Mouse (Mus musculus): ENCODE data around the gene Tmie. TPM values are rescaled to one million over a fixed set of nuclear protein-coding genes. Genes with fewer than 3 reads are reported as not detected.

Gene Tmie
- 0.35 and 0.51 TPM in 2 replicates for polyA plus RNA-seq (2012)

GRCm38 (mm10) chr9:110879998-110880561 is at the start of gene Tmie:
Tmie (minus strand) TSS chr9:110880113.

GRCm38 (mm10) chr9:110916786-110917185 is 36.9 kb upstream of the Tmie start, which contains the start of gene Fam240a:
Fam240a (minus strand) TSS chr9:110916861.

GRCm38 (mm10) chr9:110879191-110879920 is 557 bp downstream of the Tmie start, which contains the start of gene Als2cl:
Als2cl (plus strand) TSS chr9:110879870.

GRCm38 (mm10) chr9:110857781-110858472 is 22.0 kb downstream of the Tmie start, which contains the start of gene Prss50:
Prss50 (plus strand) TSS chr9:110857967.

GRCm38 (mm10) chr9:110844206-110844605 is 35.7 kb downstream of the Tmie start, which contains the start of gene Prss46:
Prss46 (plus strand) TSS chr9:110844506.

GRCm38 (mm10) chr9:110834411-110834810 is 45.5 kb downstream of the Tmie start, which contains the start of gene Prss45:
Prss45 (plus strand) TSS chr9:110834588.

GRCm38 (mm10) chr9:110826390-110826789 is 53.5 kb downstream of the Tmie start, which contains the start of gene Prss43:
Prss43 (plus strand) TSS chr9:110826690.

Other genes starting within 250 kb of the Tmie start
- gene Nbeal2, start 226.0 kb downstream of the Tmie start, polyA plus RNA-seq (2012): 74.5 and 76.5 TPM in 2 replicates
- 381 and 533 TPM in 2 replicates for gene Ccdc12, start 223.6 kb downstream of the Tmie start, polyA plus RNA-seq (2012)
- gene Myl3, start 138.3 kb downstream of the Tmie start, polyA plus RNA-seq (2012): not detected in 2 replicates
- 0.34 and 0.65 TPM in 2 replicates for gene Pth1r, start 133.0 kb downstream of the Tmie start, polyA plus RNA-seq (2012)
- 0.04 and 0.14 TPM in 2 replicates for gene Prss42, start 81.9 kb downstream of the Tmie start, polyA plus RNA-seq (2012)
- not detected in 2 replicates for gene Prss44, start 66.1 kb downstream of the Tmie start, polyA plus RNA-seq (2012)
- not detected in 2 replicates for gene Prss43, start 53.4 kb downstream of the Tmie start, polyA plus RNA-seq (2012)
- not detected in 2 replicates for gene Prss45, start 45.5 kb downstream of the Tmie start, polyA plus RNA-seq (2012)
- gene Prss46, start 35.6 kb downstream of the Tmie start, polyA plus RNA-seq (2012): not detected in 2 replicates
- gene Prss50, start 22.1 kb downstream of the Tmie start, polyA plus RNA-seq (2012): 54.6 and 61.0 TPM in 2 replicates
- gene Als2cl, start 243 bp downstream of the Tmie start, polyA plus RNA-seq (2012): 3.9 and 6.0 TPM in 2 replicates
- gene Fam240a, start 36.7 kb upstream of the Tmie start, polyA plus RNA-seq (2012): not detected in 2 replicates
- gene Tdgf1, start 66.0 kb upstream of the Tmie start, polyA plus RNA-seq (2012): not detected in 2 replicates
- gene Lrrc2, start 71.4 kb upstream of the Tmie start, polyA plus RNA-seq (2012): not detected in 2 replicates
- 0.12 TPM in 1 of 2 replicates, not detected in the other for gene Rtp3, start 110.5 kb upstream of the Tmie start, polyA plus RNA-seq (2012)
- 68.7 and 71.6 TPM in 2 replicates for gene Ltf, start 139.2 kb upstream of the Tmie start, polyA plus RNA-seq (2012)
- gene Ccrl2, start 177.4 kb upstream of the Tmie start, polyA plus RNA-seq (2012): 1.3 and 1.6 TPM in 2 replicates
- gene Lrrfip2, start 237.5 kb upstream of the Tmie start, polyA plus RNA-seq (2012): 23.1 and 24.7 TPM in 2 replicates

Measured in megakaryocyte-erythroid progenitor cell, adult 5 weeks (primary cell).